29 mouse cellular contexts compared by ENCODE assay signal in the genomic region with DNA sequence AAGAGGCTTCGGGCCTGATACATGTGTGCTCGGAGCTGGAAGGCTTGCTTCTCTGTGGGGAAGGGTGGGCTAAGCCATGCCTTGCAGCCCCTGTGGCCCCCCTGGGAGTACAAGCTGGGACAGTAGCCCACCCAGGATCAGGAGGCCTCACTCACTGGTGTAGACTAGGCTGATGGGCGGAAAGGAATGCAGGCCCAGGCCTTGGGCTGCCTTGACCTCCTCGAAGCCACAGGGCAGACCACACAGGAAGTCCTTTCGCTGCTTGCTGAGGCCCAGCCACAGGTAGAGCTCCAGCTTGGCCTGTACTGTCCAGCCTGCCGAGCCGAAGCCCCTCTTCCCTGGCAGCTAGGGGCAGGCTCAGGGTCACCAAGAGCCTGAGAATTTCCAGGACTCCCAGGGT.
A peak's percentile ranks its signal among the peaks of the same experiment; 100 is the strongest.
DNase-seq lines count a peak whose midpoint lies in the region; ATAC-seq and TF ChIP-seq lines count a peak whose summit lies in the region.
"Had no signal": no experiment of that assay in that cellular context is flagged by ENCODE, and none has a peak within 500 bp of the region (broad histone marks: within the 10 kb centered on the region; RNA-seq: fewer than 3 reads in every experiment).

No protein-coding gene starts in this region.

- WGBS in midbrain, embryonic 11.5 days: 58% methylated on average over 7 of the region's 7 CpGs
- 65% methylated on average over 7 of the region's 7 CpGs for WGBS in midbrain, embryonic 13.5 days
- WGBS in cerebellum, adult 2 months: 51% methylated on average over 7 of the region's 7 CpGs

- no peak overlapping the region for H3K4me2 ChIP-seq in midbrain, embryonic 11.5 days
- no peak overlapping the region for H3K4me2 ChIP-seq in midbrain, embryonic 13.5 days (replicated peaks)
- H3K4me2 ChIP-seq: heart, embryonic 15.5 days; hindbrain, embryonic 15.5 days; intestine, embryonic 15.5 days; limb, embryonic 13.5 days; lung, embryonic 15.5 days; neural tube, embryonic 12.5 days had no signal

- DNase-seq in gastrocnemius, adult 2 months: peak; percentile 10
- DNase-seq in gastrocnemius, postnatal 14 days: no peak
- DNase-seq in midbrain, embryonic 11.5 days (ENCODE audit: low spot score, missing footprints): peak; percentile 69
- DNase-seq in yolk sac, embryonic 10.5 days (ENCODE audit: low spot score): peak; percentile 15
- no peak for DNase-seq in spleen, postnatal 10 days (ENCODE audit: low spot score in 2 of 2)
- no peak for DNase-seq in cerebellum, adult 2 months
- DNase-seq: adrenal gland, postnatal 36 days; cerebellum, postnatal 10 days; forebrain, postnatal 0 days; gastrocnemius, postnatal 36 days; heart, postnatal 36 days; kidney, adult 9 months; kidney, postnatal 25 days; lung, postnatal 4 days; right cerebral cortex, adult 18-20 months; right cerebral cortex, postnatal 4 days; thymus, adult 2 months had no signal

- H3K9me3 ChIP-seq in midbrain, embryonic 11.5 days (ENCODE audit: control insufficient read depth, low read length): no peaks in the 10 kb centered on the region
- no peaks in the 10 kb centered on the region for H3K9me3 ChIP-seq in midbrain, embryonic 13.5 days
- H3K9me3 ChIP-seq: heart, embryonic 15.5 days; hindbrain, embryonic 15.5 days; intestine, embryonic 15.5 days; limb, embryonic 13.5 days; lung, embryonic 15.5 days; neural tube, embryonic 12.5 days had no signal

- H3K4me3 ChIP-seq in gastrocnemius, adult 2 months: no peak overlapping the region
- no peak overlapping the region for H3K4me3 ChIP-seq in midbrain, embryonic 11.5 days (ENCODE audit: low read depth, low read length)
- no peak overlapping the region for H3K4me3 ChIP-seq in midbrain, embryonic 13.5 days (replicated peaks)
- H3K4me3 ChIP-seq in cerebellum, adult 2 months (replicated peaks; ENCODE audit: insufficient read depth, low read depth, low read length): no peak overlapping the region
- H3K4me3 ChIP-seq: heart, embryonic 15.5 days; hindbrain, embryonic 15.5 days; intestine, embryonic 15.5 days; layer of hippocampus, adult 2 months; limb, embryonic 13.5 days; lung, embryonic 15.5 days; neural tube, embryonic 12.5 days had no signal

- intact Hi-C loops in gastrocnemius, adult 2 months (cut with DNase I): no loop called here
- intact Hi-C loops in gastrocnemius, postnatal 14 days (cut with DNase I; ENCODE audit: low total_unique reads): no loop called here

- H3K27ac ChIP-seq in gastrocnemius, adult 2 months: no peak overlapping the region
- H3K27ac ChIP-seq in midbrain, embryonic 11.5 days (ENCODE audit: low read depth, low read length): no peak overlapping the region
- H3K27ac ChIP-seq in midbrain, embryonic 13.5 days: no peak overlapping the region
- H3K27ac ChIP-seq in cerebellum, adult 2 months (ENCODE audit: insufficient read depth, low read length): no peak overlapping the region
- H3K27ac ChIP-seq: heart, embryonic 15.5 days; hindbrain, embryonic 15.5 days; intestine, embryonic 15.5 days; layer of hippocampus, adult 2 months; limb, embryonic 13.5 days; liver, embryonic 14.5 days; lung, embryonic 15.5 days; neural tube, embryonic 12.5 days; stomach, postnatal 0 days had no signal

- no peaks in the 10 kb centered on the region for H3K4me1 ChIP-seq in midbrain, embryonic 11.5 days (ENCODE audit: control insufficient read depth, insufficient read depth, low read length)
- H3K4me1 ChIP-seq in midbrain, embryonic 13.5 days (replicated peaks): no peaks in the 10 kb centered on the region
- no peaks in the 10 kb centered on the region for H3K4me1 ChIP-seq in cerebellum, adult 2 months (ENCODE audit: control insufficient read depth, insufficient read depth, low read length)
- H3K4me1 ChIP-seq: heart, embryonic 15.5 days; hindbrain, embryonic 15.5 days; intestine, embryonic 15.5 days; lung, embryonic 15.5 days; neural tube, embryonic 12.5 days had no signal

- no peaks in the 10 kb centered on the region for H3K36me3 ChIP-seq in midbrain, embryonic 11.5 days (ENCODE audit: control insufficient read depth, insufficient read depth, low read length)
- no peaks in the 10 kb centered on the region for H3K36me3 ChIP-seq in midbrain, embryonic 13.5 days
- H3K36me3 ChIP-seq: heart, embryonic 15.5 days; hindbrain, embryonic 15.5 days; intestine, embryonic 15.5 days; limb, embryonic 13.5 days; lung, embryonic 15.5 days; neural tube, embryonic 12.5 days had no signal

- TF ChIP-seq POLR2A in cerebellum, adult 2 months (IDR thresholded peaks at IDR 0.05; ENCODE audit: borderline replicate concordance, insufficient read depth, low read length): no peak

- H3K9ac ChIP-seq in midbrain, embryonic 11.5 days (ENCODE audit: low read length): no peak overlapping the region
- H3K9ac ChIP-seq in midbrain, embryonic 13.5 days (replicated peaks): no peak overlapping the region
- H3K9ac ChIP-seq: forebrain, postnatal 0 days; heart, embryonic 15.5 days; hindbrain, embryonic 15.5 days; intestine, embryonic 15.5 days; limb, embryonic 13.5 days; liver, embryonic 14.5 days; lung, embryonic 15.5 days; neural tube, embryonic 12.5 days had no signal

- no peak for TF ChIP-seq CTCF in gastrocnemius, adult 2 months (IDR thresholded peaks at IDR 0.05)
- TF ChIP-seq CTCF in cerebellum, adult 2 months (IDR thresholded peaks at IDR 0.05; ENCODE audit: borderline replicate concordance, insufficient read depth, low read depth, low read length): no peak

- H3K27me3 ChIP-seq in midbrain, embryonic 11.5 days (ENCODE audit: control insufficient read depth, insufficient read depth, low read length): no peaks in the 10 kb centered on the region
- no peaks in the 10 kb centered on the region for H3K27me3 ChIP-seq in midbrain, embryonic 13.5 days
- H3K27me3 ChIP-seq in cerebellum, adult 2 months (ENCODE audit: control insufficient read depth, insufficient read depth, low read length): no peaks in the 10 kb centered on the region
- H3K27me3 ChIP-seq: heart, embryonic 15.5 days; hindbrain, embryonic 15.5 days; intestine, embryonic 15.5 days; limb, embryonic 13.5 days; lung, embryonic 15.5 days; neural tube, embryonic 12.5 days had no signal

- no peak for ATAC-seq in midbrain, embryonic 11.5 days (ENCODE audit: low FRiP score)
- no peak for ATAC-seq in midbrain, embryonic 13.5 days
- ATAC-seq in granulocyte monocyte progenitor cell, adult 5-6 weeks (replicated peaks; ENCODE audit: poor library complexity, severe bottlenecking): 0 out of 2 replicates have a peak, but pooled peaks have one; percentile 22
- ATAC-seq: CD4-positive, CD25-positive, alpha-beta regulatory T cell, adult 4 months; forebrain, postnatal 0 days; intestine, embryonic 15.5 days had no signal

Comparison
In these comparisons a context has a peak if more than half of its experiments do, and no peak if none do; other contexts are left out.
1. DNase-seq: peak in gastrocnemius, adult 2 months (single experiment), midbrain, embryonic 11.5 days (single experiment) and yolk sac, embryonic 10.5 days (single experiment); none in gastrocnemius, postnatal 14 days (single experiment), spleen, postnatal 10 days (0 of 2) and cerebellum, adult 2 months (0 of 2).